Mouse (Mus musculus) right cerebral cortex, postnatal 4 days (tissue): ENCODE measurements around the gene 4930539E08Rik.

Experiments
- DNase-seq: peaks from one replicate; pipeline ENCODE4 v3.0.0-alpha.2; 2022

Gene 4930539E08Rik

DNA sequence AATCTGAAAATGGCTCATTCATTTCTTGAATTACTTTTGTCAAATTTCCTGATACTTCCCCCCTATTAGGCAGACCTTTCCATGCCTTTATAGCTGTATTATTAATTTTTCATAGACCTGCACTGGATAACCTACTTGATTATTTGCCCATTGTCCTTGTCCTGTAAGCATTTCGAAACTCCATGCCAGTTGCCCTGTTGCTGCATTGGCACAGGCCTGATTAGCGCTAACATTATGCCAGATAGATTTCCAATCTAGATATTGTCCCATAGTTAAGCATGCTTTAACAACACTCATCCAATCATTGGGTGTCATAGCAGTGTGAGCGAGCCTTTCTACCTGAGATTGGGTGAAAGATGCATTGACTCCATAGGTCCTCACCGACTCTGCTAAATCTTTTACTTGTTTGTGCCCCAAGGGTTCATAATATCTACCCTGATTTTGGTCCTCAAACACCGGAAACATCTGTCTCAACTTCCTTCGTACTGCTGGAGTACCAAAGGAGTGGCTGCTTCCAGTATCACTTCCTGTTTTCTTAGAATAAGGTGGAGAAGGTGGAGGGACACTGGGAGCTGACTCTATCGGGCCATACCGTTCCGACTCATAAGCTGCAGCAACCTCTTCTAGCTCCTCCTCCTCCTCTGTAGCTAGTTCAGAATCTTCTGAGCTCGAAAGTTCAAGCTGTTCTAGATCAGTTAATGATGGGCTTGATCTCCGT lies 20.9 kb downstream of the 4930539E08Rik start:
- DNase-seq = no peak

GRCm38 (mm10) chr17:28886266-28886665 lies 28.9 kb downstream of the 4930539E08Rik start:
- no peak for DNase-seq

- no peak for DNase-seq
These were observed 29.9 kb downstream of the 4930539E08Rik start for GRCm38 (mm10) chr17:28885231-28885630.

DNA sequence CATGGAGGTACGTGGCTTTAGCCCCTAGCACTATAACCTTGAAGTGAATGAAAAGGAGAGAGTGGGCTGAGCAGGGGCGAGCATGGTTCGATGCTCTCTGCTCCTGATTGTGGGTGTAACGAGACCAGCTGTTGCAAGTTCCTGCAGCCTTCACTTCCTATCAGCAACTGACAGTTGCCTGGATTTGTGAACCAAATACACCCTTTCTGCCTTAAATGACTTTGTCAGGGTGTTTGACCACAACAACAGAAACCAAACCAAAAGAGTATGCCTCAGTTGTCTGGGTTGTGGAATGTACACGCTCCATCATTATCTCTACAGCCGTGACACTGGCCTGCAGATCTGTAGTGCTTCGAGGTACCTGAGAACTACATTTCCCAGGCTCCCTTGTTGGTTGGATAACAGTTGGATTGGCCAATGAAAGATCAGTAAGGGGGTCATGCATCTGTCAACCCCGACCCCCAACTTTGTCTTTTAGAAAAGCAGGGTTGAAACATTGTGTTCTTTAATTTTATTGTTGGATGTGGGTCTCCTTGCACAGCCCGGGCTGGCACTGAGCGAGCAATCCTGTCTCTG lies 31.1 kb downstream of the 4930539E08Rik start:
- DNase-seq = no peak

- DNase-seq = no peak
These were observed 32.3 kb downstream of the 4930539E08Rik start for GRCm38 (mm10) chr17:28882810-28883209.

DNA sequence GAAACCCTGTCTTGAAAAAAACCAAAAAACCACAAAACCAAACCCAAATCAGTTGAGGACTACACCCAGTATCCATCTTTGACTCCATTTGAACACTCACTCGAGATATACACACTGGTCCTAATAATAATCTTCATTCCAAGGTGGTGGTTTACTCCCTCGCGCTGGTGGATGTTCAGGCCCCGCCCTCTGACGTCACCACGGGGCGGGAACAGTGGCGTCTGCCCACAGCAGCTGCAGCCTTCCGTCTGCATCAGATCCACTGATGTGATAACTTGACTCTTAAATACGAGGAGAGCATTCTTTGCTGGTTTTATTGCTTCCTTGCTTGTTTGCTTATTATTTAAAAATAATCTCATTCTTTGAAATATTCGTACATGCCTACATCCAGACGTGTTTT lies 32.8 kb downstream of the 4930539E08Rik start:
- peak; percentile 46 for DNase-seq

DNA sequence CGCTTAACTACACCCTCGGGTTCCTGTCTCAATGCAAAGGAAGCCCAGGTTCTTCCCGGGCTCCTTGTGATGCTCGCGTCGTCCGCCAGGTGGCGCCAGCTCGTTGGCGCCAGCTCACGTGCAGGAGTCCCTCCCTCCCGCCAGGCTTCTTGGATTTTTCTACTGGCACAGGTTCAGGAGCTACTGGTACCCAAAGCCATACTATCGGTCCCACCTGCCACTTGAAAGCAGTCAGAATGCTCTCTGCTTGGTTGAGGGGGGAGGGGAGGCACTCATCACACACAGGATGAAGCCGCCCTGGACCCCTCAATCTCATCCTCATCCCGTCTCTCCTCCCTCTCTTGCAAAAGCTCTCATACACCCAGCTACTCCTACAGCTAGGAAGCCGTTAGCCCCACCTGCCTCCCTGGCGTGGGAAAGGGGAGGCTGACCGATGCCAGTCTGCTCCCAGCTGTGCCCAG lies 35.2 kb downstream of the 4930539E08Rik start:
- DNase-seq = peak; percentile 87

- DNase-seq = peak; percentile 66
These were observed 38.3 kb downstream of the 4930539E08Rik start for GRCm38 (mm10) chr17:28876821-28877220.

GRCm38 (mm10) chr17:28876331-28876730 lies 38.8 kb downstream of the 4930539E08Rik start:
- DNase-seq = no peak

- peak; percentile 52 for DNase-seq
These were observed 39.8 kb downstream of the 4930539E08Rik start for GRCm38 (mm10) chr17:28875316-28875715.

GRCm38 (mm10) chr17:28874825-28875224 lies 40.3 kb downstream of the 4930539E08Rik start:
- no peak for DNase-seq

GRCm38 (mm10) chr17:28874216-28874615 lies 40.9 kb downstream of the 4930539E08Rik start:
- DNase-seq = no peak

GRCm38 (mm10) chr17:28872322-28872721 lies 42.8 kb downstream of the 4930539E08Rik start:
- no peak for DNase-seq

- no peak for DNase-seq
These were observed 43.3 kb downstream of the 4930539E08Rik start for GRCm38 (mm10) chr17:28871831-28872230.

- DNase-seq = no peak
These were observed 44.7 kb downstream of the 4930539E08Rik start for GRCm38 (mm10) chr17:28870435-28870834.

DNA sequence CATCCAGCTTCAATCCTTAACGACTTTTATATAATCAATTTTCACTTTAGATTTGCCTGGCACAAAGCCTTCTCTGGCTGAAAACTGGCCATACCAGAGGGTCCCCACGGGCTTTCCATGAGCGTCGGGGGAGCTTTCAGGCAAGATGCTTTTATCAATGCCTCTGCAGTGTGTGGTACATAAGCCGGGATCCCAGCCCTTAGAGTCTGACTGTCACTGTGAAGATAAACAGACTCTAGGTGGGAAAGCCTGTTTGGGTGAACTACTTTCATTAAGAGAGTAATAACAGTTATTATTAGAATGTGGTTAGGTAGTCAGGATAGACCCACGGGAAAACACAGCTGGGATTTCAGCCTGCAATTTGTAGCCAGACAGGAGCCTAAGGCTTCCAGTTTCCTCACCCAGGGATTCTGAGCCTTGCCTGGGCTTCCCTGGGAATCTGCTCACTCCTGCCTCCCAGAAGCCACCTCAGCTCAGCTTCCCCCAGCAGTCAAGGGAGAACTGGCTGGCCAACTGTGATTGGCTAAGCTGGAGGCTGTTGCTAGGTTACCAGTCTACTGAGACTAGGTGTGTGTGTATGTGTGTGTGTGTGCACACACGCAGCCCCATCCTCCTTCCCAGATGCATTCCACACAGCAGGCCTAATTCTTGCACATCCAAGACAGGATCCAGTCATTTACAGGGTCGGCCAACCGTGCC lies 45.6 kb downstream of the 4930539E08Rik start:
- peak; percentile 52 for DNase-seq

GRCm38 (mm10) chr17:28867381-28867780 lies 47.7 kb downstream of the 4930539E08Rik start:
- DNase-seq = no peak

GRCm38 (mm10) chr17:28866921-28867320 lies 48.2 kb downstream of the 4930539E08Rik start:
- DNase-seq = no peak

DNA sequence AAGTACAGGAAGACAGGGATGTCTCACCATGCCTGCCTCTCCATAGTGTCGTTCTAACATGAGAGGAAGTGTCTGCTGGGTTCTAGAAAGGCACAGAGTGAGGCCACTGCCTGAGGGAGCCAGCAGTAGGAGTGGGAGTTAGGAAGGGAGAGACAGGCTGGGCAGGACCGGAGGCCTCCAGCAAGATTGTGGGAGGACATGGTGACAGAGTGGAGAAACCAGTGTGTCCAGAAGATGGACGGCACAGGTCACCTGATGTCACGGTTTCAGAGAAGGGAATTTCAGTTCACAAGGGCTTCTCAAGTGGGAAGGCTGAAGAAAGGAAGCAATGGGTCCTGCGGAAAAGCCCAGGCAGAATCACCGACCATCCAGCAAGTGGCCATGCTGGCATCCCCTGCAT lies 50.7 kb downstream of the 4930539E08Rik start:
- DNase-seq = no peak

GRCm38 (mm10) chr17:28863926-28864325 lies 51.2 kb downstream of the 4930539E08Rik start:
- no peak for DNase-seq

- DNase-seq = no peak
These were observed 56.9 kb downstream of the 4930539E08Rik start, which contains the start of gene Pnpla1 for GRCm38 (mm10) chr17:28858205-28858604. Gene Pnpla1, plus strand, starts transcription at chr17:28858411.

GRCm38 (mm10) chr17:28856030-28856429 lies 59.1 kb downstream of the 4930539E08Rik start:
- DNase-seq = no peak

- DNase-seq = no peak
These were observed 59.8 kb downstream of the 4930539E08Rik start for GRCm38 (mm10) chr17:28855166-28855885.
